Mouse (Mus musculus): ENCODE measurements at regions not wholly inside any gene's neighbourhood (a gene's known extent, or its start where the extent isn't known, plus 50 kb on each side); places are given as distances from the start of the nearest gene placed in this dataset.

GRCm38 (mm10) chr15:67283275-67283972, 782.7 kb upstream of the Lrrc6 start:
- Histone ChIP-seq H3K9me3 (ENCODE audit: low read length) (no peaks in the 10 kb centered on the region), H3K4me1 (ENCODE audit: insufficient read depth, low read depth, low read length) (no peaks in the 10 kb centered on the region), H3K4me3 (ENCODE audit: low read depth, low read length) (no peak overlapping the region), H3K36me3 (ENCODE audit: insufficient read depth, low read length) (no peaks in the 10 kb centered on the region), H3K9ac (replicated peaks; ENCODE audit: low read depth) (no peak overlapping the region), H3K4me2 (replicated peaks; ENCODE audit: low read depth, low read length) (no peak overlapping the region), H3K27ac (ENCODE audit: low read length) (no peak overlapping the region), H3K27me3 (replicated peaks; ENCODE audit: insufficient read depth, low read length) (no peaks in the 10 kb centered on the region)
- ATAC-seq: no peak
- TF ChIP-seq EP300 (IDR thresholded peaks at IDR 0.05): no peak
- DNase-seq (ENCODE audit: low spot score): no peak
- WGBS: 72% methylated on average over 3 of the region's 3 CpGs

- Histone ChIP-seq H3K4me3 (ENCODE audit: low read depth, low read length) (no peak overlapping the region), H3K27ac (ENCODE audit: low read length) (no peak overlapping the region), H3K9ac (replicated peaks; ENCODE audit: low read depth) (no peak overlapping the region), H3K4me1 (ENCODE audit: insufficient read depth, low read depth, low read length) (no peaks in the 10 kb centered on the region), H3K4me2 (replicated peaks; ENCODE audit: low read depth, low read length) (no peak overlapping the region), H3K9me3 (ENCODE audit: low read length) (no peaks in the 10 kb centered on the region), H3K36me3 (ENCODE audit: insufficient read depth, low read length) (no peaks in the 10 kb centered on the region), H3K27me3 (replicated peaks; ENCODE audit: insufficient read depth, low read length) (no peaks in the 10 kb centered on the region)
- DNase-seq (ENCODE audit: low spot score) (no peak), ATAC-seq (no peak)
- WGBS: 68% methylated on average over 1 of the region's 1 CpGs
- TF ChIP-seq CTCF (IDR thresholded peaks at IDR 0.05) (no peak), EP300 (IDR thresholded peaks at IDR 0.05) (no peak)
Observed at GRCm38 (mm10) chr15:67278869-67279268, 778.2 kb upstream of the Lrrc6 start.

GRCm38 (mm10) chr15:67275058-67275457, 774.3 kb upstream of the Lrrc6 start:
- Histone ChIP-seq H3K4me2 (replicated peaks; ENCODE audit: low read depth, low read length) (no peak overlapping the region), H3K27me3 (replicated peaks; ENCODE audit: insufficient read depth, low read length) (no peaks in the 10 kb centered on the region), H3K4me3 (ENCODE audit: low read depth, low read length) (no peak overlapping the region), H3K27ac (ENCODE audit: low read length) (no peak overlapping the region), H3K4me1 (ENCODE audit: insufficient read depth, low read depth, low read length) (no peaks in the 10 kb centered on the region), H3K36me3 (ENCODE audit: insufficient read depth, low read length) (no peaks in the 10 kb centered on the region), H3K9me3 (ENCODE audit: low read length) (no peaks in the 10 kb centered on the region), H3K9ac (replicated peaks; ENCODE audit: low read depth) (no peak overlapping the region)
- no peak for ATAC-seq
- no peak for TF ChIP-seq CTCF (IDR thresholded peaks at IDR 0.05)
- no peak for TF ChIP-seq EP300 (IDR thresholded peaks at IDR 0.05)
- no peak for DNase-seq (ENCODE audit: low spot score)

- no peaks in the 10 kb centered on the region for H3K27me3 ChIP-seq (replicated peaks; ENCODE audit: insufficient read depth, low read length)
- no peak overlapping the region for H3K27ac ChIP-seq (ENCODE audit: low read length)
- H3K9me3 ChIP-seq (ENCODE audit: low read length): no peaks in the 10 kb centered on the region
- WGBS: 84% methylated on average over 2 of the region's 2 CpGs
- no peak for ATAC-seq
- H3K9ac ChIP-seq (replicated peaks; ENCODE audit: low read depth): no peak overlapping the region
- no peaks in the 10 kb centered on the region for H3K4me1 ChIP-seq (ENCODE audit: insufficient read depth, low read depth, low read length)
- no peak for DNase-seq (ENCODE audit: low spot score)
- H3K36me3 ChIP-seq (ENCODE audit: insufficient read depth, low read length): no peaks in the 10 kb centered on the region
- H3K4me3 ChIP-seq (ENCODE audit: low read depth, low read length): no peak overlapping the region
- H3K4me2 ChIP-seq (replicated peaks; ENCODE audit: low read depth, low read length): no peak overlapping the region
- TF ChIP-seq EP300 (IDR thresholded peaks at IDR 0.05): no peak
- no peak for TF ChIP-seq CTCF (IDR thresholded peaks at IDR 0.05)
Observed at GRCm38 (mm10) chr15:67272397-67272796, 771.7 kb upstream of the Lrrc6 start.

DNA sequence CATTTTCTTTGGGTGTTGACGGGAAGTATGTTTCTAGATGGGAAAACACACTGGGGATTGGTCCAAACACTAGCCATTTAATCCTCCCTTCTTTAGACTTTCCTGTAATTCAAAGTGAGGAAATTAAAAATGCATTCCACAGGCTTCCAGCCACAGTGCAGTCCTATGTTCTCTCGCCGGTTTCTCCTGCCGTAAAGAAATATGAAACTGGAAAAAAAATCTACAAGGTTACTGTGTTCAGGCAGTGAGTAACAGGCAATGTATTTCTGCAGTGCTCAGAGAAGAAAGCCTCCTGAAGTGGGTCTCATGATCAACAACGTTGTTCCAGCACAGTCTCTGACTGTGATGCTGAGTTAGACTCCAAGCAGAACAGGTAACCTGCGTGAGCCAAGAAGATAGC, 763.0 kb upstream of the Lrrc6 start:
- no peak overlapping the region for H3K4me2 ChIP-seq (replicated peaks; ENCODE audit: low read depth, low read length)

DNA sequence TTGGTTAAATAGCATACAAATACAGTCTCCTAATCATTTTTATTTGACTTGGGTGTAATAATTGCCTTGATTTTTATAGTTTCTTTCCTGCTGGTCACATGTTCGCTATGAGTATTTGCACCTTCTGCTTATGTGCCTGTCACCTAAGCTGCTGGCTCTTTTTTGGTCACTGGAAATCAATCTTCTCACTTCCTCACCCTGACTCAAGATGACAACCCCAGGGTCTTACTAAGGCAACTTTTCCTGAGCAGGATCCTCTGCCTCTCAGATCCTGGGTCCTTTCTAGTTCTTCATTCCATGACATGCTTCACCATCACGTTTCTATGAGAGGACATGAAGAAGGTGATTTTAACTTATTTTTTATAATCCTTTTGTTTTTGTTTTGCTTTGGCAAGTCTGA, 762.6 kb upstream of the Lrrc6 start:
- no peak for TF ChIP-seq EP300 (IDR thresholded peaks at IDR 0.05)
- no peak for TF ChIP-seq CTCF (IDR thresholded peaks at IDR 0.05)
- H3K9me3 ChIP-seq (ENCODE audit: low read length): no peaks in the 10 kb centered on the region
- no peak overlapping the region for H3K4me2 ChIP-seq (replicated peaks; ENCODE audit: low read depth, low read length)
- no peaks in the 10 kb centered on the region for H3K27me3 ChIP-seq (replicated peaks; ENCODE audit: insufficient read depth, low read length)
- H3K27ac ChIP-seq (ENCODE audit: low read length): no peak overlapping the region
- no peak overlapping the region for H3K4me3 ChIP-seq (ENCODE audit: low read depth, low read length)
- no peaks in the 10 kb centered on the region for H3K36me3 ChIP-seq (ENCODE audit: insufficient read depth, low read length)
- no peak overlapping the region for H3K9ac ChIP-seq (replicated peaks; ENCODE audit: low read depth)
- H3K4me1 ChIP-seq (ENCODE audit: insufficient read depth, low read depth, low read length): no peaks in the 10 kb centered on the region
- 64% methylated on average over 2 of the region's 2 CpGs for WGBS
- DNase-seq (ENCODE audit: low spot score) (no peak), ATAC-seq (no peak)

More for the DNA sequence above, 763.0 kb upstream of the Lrrc6 start:
- Histone ChIP-seq H3K27ac (ENCODE audit: low read length) (no peak overlapping the region), H3K9me3 (ENCODE audit: low read length) (no peaks in the 10 kb centered on the region), H3K4me3 (ENCODE audit: low read depth, low read length) (no peak overlapping the region), H3K36me3 (ENCODE audit: insufficient read depth, low read length) (no peaks in the 10 kb centered on the region), H3K27me3 (replicated peaks; ENCODE audit: insufficient read depth, low read length) (no peaks in the 10 kb centered on the region), H3K9ac (replicated peaks; ENCODE audit: low read depth) (no peak overlapping the region), H3K4me1 (ENCODE audit: insufficient read depth, low read depth, low read length) (no peaks in the 10 kb centered on the region)
- ATAC-seq (no peak), DNase-seq (ENCODE audit: low spot score) (no peak)
- WGBS: 45% methylated on average over 6 of the region's 6 CpGs
- TF ChIP-seq CTCF (IDR thresholded peaks at IDR 0.05) (no peak), EP300 (IDR thresholded peaks at IDR 0.05) (no peak)

DNA sequence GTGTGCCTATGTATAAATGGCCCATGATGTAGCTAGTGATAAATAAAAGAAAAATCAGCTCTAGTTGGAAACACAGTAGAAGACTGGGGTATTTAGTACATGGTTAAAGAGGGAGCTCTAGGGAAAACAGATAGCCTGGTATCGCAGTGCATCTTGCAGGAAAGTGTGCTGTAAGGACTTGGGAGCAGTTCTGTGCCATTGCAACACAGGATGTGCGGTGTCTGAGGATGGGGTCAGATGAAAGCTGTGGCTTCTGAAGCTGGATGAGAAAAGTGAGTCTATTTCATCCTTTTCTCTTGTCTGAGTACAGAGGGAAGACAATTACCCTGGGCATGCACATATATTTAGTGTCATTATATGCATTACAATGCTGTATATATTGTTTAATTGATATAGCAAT, 761.6 kb upstream of the Lrrc6 start:
- Histone ChIP-seq H3K27me3 (replicated peaks; ENCODE audit: insufficient read depth, low read length) (no peaks in the 10 kb centered on the region), H3K27ac (ENCODE audit: low read length) (no peak overlapping the region), H3K9me3 (ENCODE audit: low read length) (no peaks in the 10 kb centered on the region), H3K36me3 (ENCODE audit: insufficient read depth, low read length) (no peaks in the 10 kb centered on the region), H3K4me2 (replicated peaks; ENCODE audit: low read depth, low read length) (no peak overlapping the region), H3K9ac (replicated peaks; ENCODE audit: low read depth) (no peak overlapping the region), H3K4me1 (ENCODE audit: insufficient read depth, low read depth, low read length) (no peaks in the 10 kb centered on the region), H3K4me3 (ENCODE audit: low read depth, low read length) (no peak overlapping the region)
- 80% methylated on average over 2 of the region's 2 CpGs for WGBS
- TF ChIP-seq EP300 (IDR thresholded peaks at IDR 0.05) (no peak), CTCF (IDR thresholded peaks at IDR 0.05) (no peak)
- DNase-seq (ENCODE audit: low spot score) (no peak), ATAC-seq (no peak)

Data from lung, postnatal 0 days (tissue).